Mouse (Mus musculus): ENCODE measurements at regions not wholly inside any gene's neighbourhood (a gene's known extent, or its start where the extent isn't known, plus 50 kb on each side); places are given as distances from the start of the nearest gene placed in this dataset.

DNA sequence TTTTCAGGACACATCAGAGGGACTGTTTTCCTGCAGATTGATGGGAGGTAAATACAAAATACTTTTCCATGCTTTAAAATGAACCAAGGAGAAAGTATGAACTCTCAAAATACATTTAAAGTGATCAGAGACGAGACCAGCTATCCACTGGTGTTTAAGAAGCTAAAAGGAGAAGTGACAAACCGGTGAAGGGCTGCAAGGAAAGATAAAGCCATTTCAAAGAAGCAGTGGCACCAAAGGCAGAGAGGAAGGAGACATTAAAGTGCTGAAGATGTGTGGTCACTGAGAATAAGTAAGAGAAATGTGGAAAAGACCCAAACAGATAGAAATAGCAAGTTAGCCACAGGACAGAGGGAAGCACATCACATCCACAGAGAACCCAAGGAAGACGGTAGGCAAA lies 245.7 kb downstream of the Arpp21 start:
- no peak for TF ChIP-seq CTCF (IDR thresholded peaks at IDR 0.05; ENCODE audit: extremely low read depth, insufficient read depth, low read length)
- TF ChIP-seq POLR2A (IDR thresholded peaks at IDR 0.05; ENCODE audit: extremely low read depth, insufficient read depth, low read length): no peak
